Mouse (Mus musculus): ENCODE measurements around the gene Daxx. TPM values are rescaled to one million over a fixed set of nuclear protein-coding genes. Genes with fewer than 3 reads are reported as not detected.
A peak's percentile ranks its signal among the peaks of the same experiment; 100 is the strongest.

Gene Daxx
- polyA plus RNA-seq, 1 experiment from 2014 or later, result 46.9 TPM

GRCm38 (mm10) chr17:33940206-33940805 is 31.1 kb downstream of the Daxx start, which contains the start of the genes Pfdn6 and Wdr46:
TSS of gene Pfdn6 (minus strand) at chr17:33940343.
TSS of gene Wdr46 (plus strand) at chr17:33940660.
- peaks cover 19% of the 10 kb centered on the region for H3K4me1 ChIP-seq (replicated peaks; ENCODE audit: control insufficient read depth, insufficient read depth, low read length)
- peak within 1 kb of the TSS; percentile 91 for H3K4me3 ChIP-seq (ENCODE audit: low read depth, low read length)
- H3K27ac ChIP-seq (ENCODE audit: low read depth, low read length), result no peak within 1 kb of the TSS
- H3K4me2 ChIP-seq, result peak within 1 kb of the TSS; percentile 92
- no peaks in the 10 kb centered on the region for H3K27me3 ChIP-seq (replicated peaks; ENCODE audit: control insufficient read depth, insufficient read depth, low read length)
- DNase-seq (ENCODE audit: low spot score), result peak; percentile 84
- H3K36me3 ChIP-seq (ENCODE audit: control insufficient read depth, insufficient read depth, low read length), result peaks cover 37% of the 10 kb centered on the region
- H3K9me3 ChIP-seq (ENCODE audit: control insufficient read depth, low read length), result no peaks in the 10 kb centered on the region
- under 1% methylated on average over 36 of the region's 36 CpGs for WGBS
- H3K9ac ChIP-seq (ENCODE audit: low read depth, low read length), result peak within 1 kb of the TSS; percentile 83
- peak; percentile 88 for ATAC-seq (replicated peaks; ENCODE audit: low FRiP score)

DNA sequence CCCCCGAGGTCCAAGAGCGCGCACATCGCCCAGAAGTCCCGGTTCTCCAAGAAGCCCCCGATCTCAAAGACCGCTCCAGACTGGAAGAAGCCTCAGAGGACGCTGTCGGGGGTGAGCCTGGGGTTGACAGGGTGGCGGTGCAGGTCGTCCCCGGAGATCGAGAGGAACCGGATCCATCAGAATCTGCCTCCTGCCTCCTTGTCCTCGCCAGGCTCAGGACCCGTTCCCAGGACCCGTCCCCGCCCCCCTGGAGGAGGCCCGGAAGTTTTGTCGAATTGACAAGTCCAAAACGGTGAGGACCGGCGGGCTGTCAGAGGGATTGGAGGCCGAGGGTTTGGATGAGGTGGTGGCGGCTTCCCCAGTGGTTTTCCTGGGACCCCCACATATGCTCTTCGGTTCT is 31.8 kb downstream of the Daxx start:
- Histone ChIP-seq H3K4me1 (replicated peaks; ENCODE audit: control insufficient read depth, insufficient read depth, low read length) (peaks cover 19% of the 10 kb centered on the region), H3K9ac (ENCODE audit: low read depth, low read length) (peak overlapping the region; percentile 83), H3K36me3 (ENCODE audit: control insufficient read depth, insufficient read depth, low read length) (peaks cover 34% of the 10 kb centered on the region), H3K27ac (ENCODE audit: low read depth, low read length) (no peak overlapping the region), H3K9me3 (ENCODE audit: control insufficient read depth, low read length) (no peaks in the 10 kb centered on the region), H3K27me3 (replicated peaks; ENCODE audit: control insufficient read depth, insufficient read depth, low read length) (no peaks in the 10 kb centered on the region), H3K4me2 (peak overlapping the region; percentile 92), H3K4me3 (ENCODE audit: low read depth, low read length) (peak overlapping the region; percentile 91)
- ATAC-seq (replicated peaks; ENCODE audit: low FRiP score), result peak; percentile 7; the same call in 1 of the 2 replicates
- no peak for DNase-seq (ENCODE audit: low spot score)
- WGBS, result 1% methylated on average over 26 of the region's 26 CpGs

- no peak overlapping the region for H3K27ac ChIP-seq (ENCODE audit: low read depth, low read length)
- ATAC-seq (replicated peaks; ENCODE audit: low FRiP score) (no peak), DNase-seq (ENCODE audit: low spot score) (no peak)
- no peaks in the 10 kb centered on the region for H3K27me3 ChIP-seq (replicated peaks; ENCODE audit: control insufficient read depth, insufficient read depth, low read length)
- peak overlapping the region; percentile 91 for H3K4me3 ChIP-seq (ENCODE audit: low read depth, low read length)
- peak overlapping the region; percentile 92 for H3K4me2 ChIP-seq
- no peaks in the 10 kb centered on the region for H3K9me3 ChIP-seq (ENCODE audit: control insufficient read depth, low read length)
- H3K9ac ChIP-seq (ENCODE audit: low read depth, low read length), result peak overlapping the region; percentile 83
- WGBS, result 45% methylated on average over 19 of the region's 19 CpGs
- peaks cover 19% of the 10 kb centered on the region for H3K4me1 ChIP-seq (replicated peaks; ENCODE audit: control insufficient read depth, insufficient read depth, low read length)
- peaks cover 34% of the 10 kb centered on the region for H3K36me3 ChIP-seq (ENCODE audit: control insufficient read depth, insufficient read depth, low read length)
Observed at GRCm38 (mm10) chr17:33941381-33941780, 32.2 kb downstream of the Daxx start.

GRCm38 (mm10) chr17:33943454-33943853 is 34.2 kb downstream of the Daxx start:
- peaks cover 18% of the 10 kb centered on the region for H3K4me1 ChIP-seq (replicated peaks; ENCODE audit: control insufficient read depth, insufficient read depth, low read length)
- H3K4me2 ChIP-seq, result no peak overlapping the region
- H3K4me3 ChIP-seq (ENCODE audit: low read depth, low read length), result no peak overlapping the region; the same call in 1 of the 2 replicates
- no peaks in the 10 kb centered on the region for H3K9me3 ChIP-seq (ENCODE audit: control insufficient read depth, low read length)
- peaks cover 30% of the 10 kb centered on the region for H3K36me3 ChIP-seq (ENCODE audit: control insufficient read depth, insufficient read depth, low read length)
- DNase-seq (ENCODE audit: low spot score) (no peak), ATAC-seq (replicated peaks; ENCODE audit: low FRiP score) (no peak)
- 92% methylated on average over 15 of the region's 15 CpGs for WGBS
- no peaks in the 10 kb centered on the region for H3K27me3 ChIP-seq (replicated peaks; ENCODE audit: control insufficient read depth, insufficient read depth, low read length)
- no peak overlapping the region for H3K27ac ChIP-seq (ENCODE audit: low read depth, low read length)
- H3K9ac ChIP-seq (ENCODE audit: low read depth, low read length), result no peak overlapping the region

DNA sequence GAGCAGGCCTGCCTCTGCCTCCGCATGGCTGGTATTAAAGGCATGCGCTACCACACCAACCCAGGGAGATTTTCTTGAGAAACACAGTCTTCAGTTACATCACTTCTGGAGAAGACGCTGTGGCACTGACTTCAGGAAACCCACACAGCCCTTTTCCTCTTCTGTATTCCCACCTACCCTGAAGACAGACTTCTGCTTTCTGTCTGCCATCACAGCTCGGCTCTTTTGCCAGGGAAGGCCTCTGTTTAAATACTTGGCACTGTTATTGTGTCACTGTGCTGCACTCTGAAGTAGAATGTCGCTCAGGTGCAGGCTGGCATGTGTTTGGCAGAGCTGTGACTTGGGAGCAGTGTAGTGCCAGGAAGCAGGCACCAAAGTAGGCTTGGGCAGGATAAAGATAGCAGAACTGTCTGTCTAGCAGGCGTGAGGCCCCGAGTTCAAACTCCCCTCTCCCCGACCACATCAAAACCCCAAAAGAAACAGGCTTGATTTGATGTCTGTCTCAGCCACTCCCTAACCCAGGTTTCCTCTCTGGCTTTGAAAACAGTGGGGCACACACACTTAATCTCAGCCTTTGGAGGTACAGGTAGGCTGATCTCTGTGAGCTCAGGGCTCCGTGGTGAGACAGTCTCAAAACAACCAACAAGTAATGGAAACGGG is 38.3 kb downstream of the Daxx start:
- no peaks in the 10 kb centered on the region for H3K27me3 ChIP-seq (replicated peaks; ENCODE audit: control insufficient read depth, insufficient read depth, low read length)
- WGBS, result 76% methylated on average over 10 of the region's 10 CpGs
- no peak overlapping the region for H3K4me3 ChIP-seq (ENCODE audit: low read depth, low read length)
- peaks cover 41% of the 10 kb centered on the region for H3K36me3 ChIP-seq (ENCODE audit: control insufficient read depth, insufficient read depth, low read length)
- H3K4me1 ChIP-seq (replicated peaks; ENCODE audit: control insufficient read depth, insufficient read depth, low read length), result peaks cover 27% of the 10 kb centered on the region
- no peak for ATAC-seq (replicated peaks; ENCODE audit: low FRiP score)
- no peak overlapping the region for H3K9ac ChIP-seq (ENCODE audit: low read depth, low read length)
- H3K27ac ChIP-seq (ENCODE audit: low read depth, low read length), result no peak overlapping the region
- H3K9me3 ChIP-seq (ENCODE audit: control insufficient read depth, low read length), result no peaks in the 10 kb centered on the region
- DNase-seq (ENCODE audit: low spot score), result no peak
- no peak overlapping the region; the same call in 1 of the 2 replicates for H3K4me2 ChIP-seq

- no peaks in the 10 kb centered on the region for H3K9me3 ChIP-seq (ENCODE audit: control insufficient read depth, low read length)
- H3K4me1 ChIP-seq (replicated peaks; ENCODE audit: control insufficient read depth, insufficient read depth, low read length), result peaks cover 34% of the 10 kb centered on the region
- WGBS, result 88% methylated on average over 22 of the region's 22 CpGs
- ATAC-seq (replicated peaks; ENCODE audit: low FRiP score) (no peak), DNase-seq (ENCODE audit: low spot score) (no peak)
- H3K4me3 ChIP-seq (ENCODE audit: low read depth, low read length), result no peak overlapping the region
- H3K9ac ChIP-seq (ENCODE audit: low read depth, low read length), result no peak overlapping the region
- H3K27me3 ChIP-seq (replicated peaks; ENCODE audit: control insufficient read depth, insufficient read depth, low read length), result no peaks in the 10 kb centered on the region
- H3K36me3 ChIP-seq (ENCODE audit: control insufficient read depth, insufficient read depth, low read length), result peaks cover 44% of the 10 kb centered on the region
- no peak overlapping the region for H3K4me2 ChIP-seq
- H3K27ac ChIP-seq (ENCODE audit: low read depth, low read length), result no peak overlapping the region
Observed at GRCm38 (mm10) chr17:33948090-33948904, 39.1 kb downstream of the Daxx start.

DNA sequence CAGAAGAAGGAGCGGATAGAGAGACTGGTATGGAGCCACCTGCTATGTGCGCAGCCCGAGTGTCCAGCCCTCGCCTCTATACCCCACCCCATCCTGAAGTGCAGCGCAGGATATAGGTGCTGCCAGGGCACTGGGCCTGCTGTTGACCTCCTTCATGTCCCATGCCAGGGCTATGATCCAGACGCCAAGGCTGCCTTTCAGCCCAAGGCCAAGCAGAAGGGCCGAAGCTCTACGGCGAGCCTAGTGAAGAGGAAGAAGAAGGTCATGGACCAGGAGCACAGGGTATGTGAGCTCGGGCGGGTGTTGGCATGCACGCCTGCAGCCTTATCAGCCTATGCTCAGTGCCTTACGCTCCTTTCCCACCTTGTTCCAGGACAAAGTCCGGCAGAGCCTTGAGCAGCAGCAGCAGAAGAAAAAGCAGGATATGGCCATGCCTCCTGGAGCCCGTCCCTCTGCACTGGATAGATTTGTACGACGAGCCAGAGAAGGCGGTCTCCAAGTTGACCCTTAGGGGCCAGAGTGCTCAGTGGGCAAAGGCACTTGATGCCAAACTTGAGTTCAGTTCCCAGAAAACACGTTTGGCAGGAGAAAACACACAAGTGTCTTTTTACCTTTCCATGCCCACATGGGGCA is 39.8 kb downstream of the Daxx start:
- ATAC-seq (replicated peaks; ENCODE audit: low FRiP score) (no peak), DNase-seq (ENCODE audit: low spot score) (no peak)
- H3K27ac ChIP-seq (ENCODE audit: low read depth, low read length), result no peak overlapping the region
- H3K9ac ChIP-seq (ENCODE audit: low read depth, low read length), result no peak overlapping the region
- H3K4me1 ChIP-seq (replicated peaks; ENCODE audit: control insufficient read depth, insufficient read depth, low read length), result peaks cover 42% of the 10 kb centered on the region
- H3K4me2 ChIP-seq, result no peak overlapping the region
- H3K27me3 ChIP-seq (replicated peaks; ENCODE audit: control insufficient read depth, insufficient read depth, low read length), result no peaks in the 10 kb centered on the region
- H3K9me3 ChIP-seq (ENCODE audit: control insufficient read depth, low read length), result no peaks in the 10 kb centered on the region
- peaks cover 44% of the 10 kb centered on the region for H3K36me3 ChIP-seq (ENCODE audit: control insufficient read depth, insufficient read depth, low read length)
- 86% methylated on average over 19 of the region's 19 CpGs for WGBS
- H3K4me3 ChIP-seq (ENCODE audit: low read depth, low read length), result no peak overlapping the region

DNA sequence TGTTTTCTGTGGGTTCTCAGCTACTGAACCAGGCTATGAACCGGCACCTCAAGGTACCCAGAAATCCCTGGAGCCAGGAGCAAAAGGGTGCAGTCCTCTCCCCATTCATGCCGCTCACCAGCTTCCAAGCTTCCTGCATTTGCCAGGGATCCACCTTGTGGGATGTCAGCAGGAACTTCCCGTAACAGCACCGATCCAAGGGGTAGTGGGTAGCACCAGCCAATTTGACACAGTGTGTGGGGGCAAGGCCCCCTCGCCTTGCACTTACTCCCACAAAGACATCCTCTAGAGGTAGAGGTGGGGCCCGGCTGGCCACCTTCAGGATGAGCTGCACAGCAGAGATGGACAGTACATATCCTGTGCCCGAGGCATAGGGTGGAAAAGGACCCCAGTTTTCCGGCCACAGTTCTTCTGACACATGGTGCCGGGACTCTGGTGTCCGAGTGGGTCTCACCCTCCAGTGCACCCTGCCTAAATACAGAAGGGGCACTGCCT is 41.0 kb downstream of the Daxx start:
- Histone ChIP-seq H3K4me1 (replicated peaks; ENCODE audit: control insufficient read depth, insufficient read depth, low read length) (peaks cover 48% of the 10 kb centered on the region), H3K27ac (ENCODE audit: low read depth, low read length) (peak overlapping the region; percentile 90), H3K4me3 (ENCODE audit: low read depth, low read length) (peak overlapping the region; percentile 85), H3K9ac (ENCODE audit: low read depth, low read length) (peak overlapping the region; percentile 72), H3K36me3 (ENCODE audit: control insufficient read depth, insufficient read depth, low read length) (peaks cover 41% of the 10 kb centered on the region), H3K4me2 (peak overlapping the region; percentile 100), H3K27me3 (replicated peaks; ENCODE audit: control insufficient read depth, insufficient read depth, low read length) (no peaks in the 10 kb centered on the region), H3K9me3 (ENCODE audit: control insufficient read depth, low read length) (no peaks in the 10 kb centered on the region)
- 70% methylated on average over 10 of the region's 10 CpGs for WGBS
- ATAC-seq (replicated peaks; ENCODE audit: low FRiP score) (no peak), DNase-seq (ENCODE audit: low spot score) (no peak)

All from liver, embryonic 11.5 days (tissue).